Mouse (Mus musculus) small intestine, adult 2 months (tissue): ENCODE data around the gene Exoc6.

Experiments used
- CTCF ChIP-seq: fragments of 200-500 bp; IDR thresholded peaks from 2 replicates; pipeline ENCODE4 v1.5.1; 2012; ENCODE audit warnings: low read depth, mild to moderate bottlenecking, control low read depth, inconsistent platforms, low read length, moderate library complexity, mixed read lengths; ENCODE audit not compliant: insufficient replicate concordance, insufficient read length; ENCODE audit errors: extremely low read depth
- POLR2A ChIP-seq: fragments of 200-500 bp; IDR thresholded peaks from 2 replicates; pipeline ENCODE4 v1.6.1; 2012; ENCODE audit warnings: low read depth, mild to moderate bottlenecking, control low read depth, inconsistent platforms, low read length, moderate library complexity

- TF ChIP-seq POLR2A (no peak), CTCF (no peak)
These were observed 35.0 kb downstream of the Exoc6 start for GRCm38 (mm10) chr19:37585210-37585609.
